12 mouse cellular contexts compared by ENCODE assay signal in the genomic region with DNA sequence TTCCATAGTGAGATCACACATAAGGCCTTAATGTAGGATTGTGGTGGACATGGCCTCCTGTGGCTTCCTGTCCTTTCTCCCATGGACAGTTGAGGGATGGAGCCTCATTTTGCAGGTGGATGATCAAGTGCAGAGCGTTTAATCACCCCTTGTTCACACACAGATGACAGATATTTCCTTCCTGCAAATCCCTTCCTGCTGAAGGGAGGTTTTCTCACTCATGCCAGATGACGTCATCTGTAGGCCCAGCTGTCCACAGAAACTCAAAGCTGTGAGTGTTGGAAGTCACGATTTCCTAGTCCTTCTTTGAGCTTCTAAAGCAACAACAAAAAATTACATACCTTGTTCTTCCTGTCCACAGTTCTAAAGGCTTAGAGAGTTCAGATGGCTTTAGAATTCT.
DNase-seq lines count a peak whose midpoint lies in the region; TF ChIP-seq lines count a peak whose summit lies in the region.
"Had no signal": no experiment of that assay in that cellular context is flagged by ENCODE, and none has a peak within 500 bp of the region (broad histone marks: within the 10 kb centered on the region; RNA-seq: fewer than 3 reads in every experiment).

No protein-coding gene starts in this region.

- H3K4me2 ChIP-seq in myocyte (ENCODE audit: low read depth): peak overlapping the region; percentile 28
- H3K4me2 ChIP-seq: neural tube, embryonic 12.5 days had no signal

- no peaks in the 10 kb centered on the region for H3K79me2 ChIP-seq in myocyte (ENCODE audit: control insufficient read depth, insufficient read depth)

- DNase-seq in layer of hippocampus, adult 18-20 months (ENCODE audit: low spot score in 2 of 2): peak; percentile 46 to 61
- DNase-seq in layer of hippocampus, adult 9-10 months (ENCODE audit: low spot score): no peak
- peak; percentile 27 to 44 for DNase-seq in cerebellum, adult 18-20 months
- DNase-seq in cerebellum, postnatal 14 days: peak; percentile 28 to 29
- DNase-seq in ovary, postnatal 14 days (ENCODE audit: low spot score): no peak
- DNase-seq in adrenal gland, postnatal 36 days: no peak
- DNase-seq: gastrocnemius, postnatal 14 days; heart, postnatal 4 days; lung, adult 2 months had no signal

- no peak for TF ChIP-seq POLR2A in myocyte (IDR thresholded peaks at IDR 0.05; ENCODE audit: insufficient read length, low read depth)

- H3K4me3 ChIP-seq in myocyte: no peak overlapping the region
- H3K4me3 ChIP-seq: neural tube, embryonic 12.5 days had no signal

- no peaks in the 10 kb centered on the region for H3K27me3 ChIP-seq in myocyte (ENCODE audit: control insufficient read depth, insufficient read depth, insufficient read length)
- H3K27me3 ChIP-seq: neural tube, embryonic 12.5 days had no signal

- H3K36me3 ChIP-seq in myocyte (ENCODE audit: control insufficient read depth, insufficient read depth): no peaks in the 10 kb centered on the region
- H3K36me3 ChIP-seq: G1E; neural tube, embryonic 12.5 days had no signal

- H3ac ChIP-seq in myocyte (ENCODE audit: control insufficient read depth, insufficient read length): no peak overlapping the region

TF ChIP-seq in myocyte, 11 proteins besides CTCF, POLR2A, EP300 and RAD21:
- TF ChIP-seq SRF (IDR thresholded peaks at IDR 0.05; ENCODE audit: control insufficient read depth, insufficient read length, low read depth) (no peak), MAX (IDR thresholded peaks at IDR 0.05; ENCODE audit: low read depth) (no peak), E2F4 (IDR thresholded peaks at IDR 0.05; ENCODE audit: insufficient read depth) (no peak), MYOD1 (IDR thresholded peaks at IDR 0.05; ENCODE audit: control insufficient read depth in 1 of 3, insufficient read length in 2 of 3, low read depth in 2 of 3) (peak in 2 of 3 experiments; percentile 74 to 75), MYOG (IDR thresholded peaks at IDR 0.05; ENCODE audit: control insufficient read depth in 1 of 3, insufficient read depth in 1 of 3, insufficient read length in 2 of 3, low read depth in 2 of 3) (no peak), POLR2AphosphoS2 (IDR thresholded peaks at IDR 0.05; ENCODE audit: insufficient read length, low read depth) (no peak), TCF3 (IDR thresholded peaks at IDR 0.05; ENCODE audit: insufficient read length, low read depth) (no peak)

Comparison
In these comparisons a context has a peak if more than half of its experiments do, and no peak if none do; other contexts are left out.
1. DNase-seq: peak in layer of hippocampus, adult 18-20 months (2 of 2), cerebellum, adult 18-20 months (2 of 2) and cerebellum, postnatal 14 days (2 of 2); none in layer of hippocampus, adult 9-10 months (single experiment), ovary, postnatal 14 days (single experiment) and adrenal gland, postnatal 36 days (0 of 2).